Mouse (Mus musculus) right cerebral cortex, adult 2 months (tissue): ENCODE measurements around the gene Sost.

ENCODE experiments used
- DNase-seq, 2 experiments: peaks; one replicate each; pipeline ENCODE4 v3.0.0; 2021 to 2022; ENCODE audit warnings: low spot score in 2 of 2

Sost gene

DNA sequence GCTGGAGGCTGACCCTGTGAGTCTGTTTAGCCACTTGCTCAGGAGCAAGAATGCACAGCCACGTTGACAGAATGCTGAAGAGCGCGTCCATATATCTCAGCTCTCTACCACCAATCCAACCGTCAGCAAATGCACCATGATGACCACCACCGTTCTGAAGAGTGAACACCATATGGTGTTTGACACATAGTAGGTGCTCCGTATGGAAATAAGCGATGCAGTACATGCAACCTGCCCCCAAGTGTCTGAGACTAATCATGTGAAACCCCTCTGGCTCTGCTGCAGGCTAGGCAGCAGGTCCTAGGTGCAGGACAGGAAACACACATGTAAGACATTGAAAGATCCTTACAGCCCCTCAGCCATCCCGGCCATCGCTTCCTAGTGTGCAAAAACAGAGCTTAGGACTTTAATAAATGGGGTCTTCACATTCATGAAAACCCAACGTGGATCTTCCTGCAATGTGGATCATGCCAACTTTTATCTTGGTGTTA, 16.7 kb upstream of the Sost start:
- no peak for DNase-seq

DNA sequence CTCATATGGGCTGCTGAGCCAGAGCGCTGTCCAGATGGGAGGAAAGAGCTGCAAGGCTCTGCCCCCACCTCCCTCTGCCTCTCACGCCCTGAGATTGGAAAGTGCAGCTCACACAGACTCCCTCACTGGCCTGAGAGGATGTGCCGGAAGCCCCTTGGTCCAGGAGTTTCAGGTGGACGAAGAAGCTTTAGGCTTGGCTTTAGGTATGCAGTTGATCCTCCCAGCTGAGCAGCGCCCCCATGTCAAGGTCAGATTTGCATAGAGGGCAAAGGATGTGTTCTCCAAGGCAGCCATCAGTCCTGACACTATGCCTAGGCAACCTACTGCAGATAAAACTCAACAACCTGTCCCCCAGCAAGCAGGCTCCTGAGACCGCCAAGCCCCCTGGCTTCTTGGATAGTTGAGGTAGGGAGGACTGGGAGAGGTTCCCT, 16.2 kb upstream of the Sost start:
- DNase-seq, result no peak

DNA sequence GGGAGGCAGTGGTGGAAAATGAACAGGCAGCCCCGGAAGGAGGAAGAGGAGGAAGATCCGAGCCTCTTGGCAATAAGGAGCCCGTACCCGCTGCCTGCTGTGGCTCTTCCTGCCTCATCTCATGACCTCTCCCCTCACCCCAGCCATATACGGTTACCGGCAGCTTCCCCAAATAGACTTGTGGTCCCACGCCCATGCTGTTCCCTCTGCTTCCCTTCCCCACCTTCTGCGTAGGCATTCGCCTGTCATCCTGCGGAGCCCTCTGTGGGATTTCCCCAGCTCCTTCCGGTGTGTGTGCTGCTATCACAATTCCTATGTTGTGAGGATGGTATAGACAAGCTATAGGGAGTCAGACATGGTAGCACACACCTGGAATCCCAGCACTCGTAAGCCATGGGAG, 15.0 kb upstream of the Sost start:
- DNase-seq, result peak in 1 of 2 experiments; percentile 46

DNA sequence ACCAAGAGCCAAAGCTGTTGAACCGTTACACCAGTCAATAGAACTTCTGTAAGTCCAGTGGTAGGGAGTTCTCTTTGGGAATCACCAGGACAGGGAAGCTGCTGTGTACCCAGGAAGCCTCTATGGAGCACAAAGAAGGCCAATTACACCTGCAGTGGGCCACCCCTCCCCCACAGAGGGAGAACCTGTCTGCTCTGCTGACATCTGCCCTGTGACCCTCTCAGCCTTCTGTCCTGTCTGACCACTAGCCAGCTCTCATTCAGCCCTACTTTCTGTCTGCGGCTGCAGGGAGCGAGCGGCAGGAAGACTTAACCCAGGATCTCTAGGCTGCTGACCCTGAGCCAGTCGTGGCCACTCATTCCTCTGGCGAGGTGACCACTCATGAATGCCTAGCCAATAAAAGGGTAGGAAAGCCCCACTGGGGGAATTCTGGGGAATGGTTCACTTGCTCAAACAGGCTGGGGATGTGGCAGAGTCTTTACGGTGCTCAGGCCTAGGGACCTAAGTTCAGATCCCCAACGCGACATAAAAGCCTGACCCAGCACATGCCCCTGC, 13.9 kb upstream of the Sost start:
- no peak for DNase-seq

GRCm38 (mm10) chr11:101979140-101979539, 12.3 kb upstream of the Sost start:
- DNase-seq, result no peak

GRCm38 (mm10) chr11:101976949-101977348, 10.1 kb upstream of the Sost start:
- no peak for DNase-seq

DNA sequence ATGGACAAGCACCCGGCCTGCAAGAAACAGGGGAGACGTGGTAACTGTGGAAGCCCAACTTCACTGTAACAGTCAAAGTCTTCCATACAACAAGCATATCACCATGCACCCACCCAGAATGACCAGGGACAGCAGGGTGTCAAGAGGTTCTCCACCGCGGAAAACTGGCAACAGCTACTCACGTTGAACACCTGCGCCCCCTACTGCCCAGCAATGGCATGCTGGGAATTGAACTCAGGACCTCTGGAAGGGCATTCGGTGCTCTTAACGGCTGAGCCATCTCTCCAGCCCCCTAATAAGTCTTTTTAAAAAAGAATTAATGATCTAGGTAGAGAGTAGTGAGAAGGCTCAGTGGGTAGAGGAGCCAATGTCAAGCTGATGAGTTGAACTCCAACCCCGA, 8.1 kb upstream of the Sost start:
- no peak for DNase-seq

DNA sequence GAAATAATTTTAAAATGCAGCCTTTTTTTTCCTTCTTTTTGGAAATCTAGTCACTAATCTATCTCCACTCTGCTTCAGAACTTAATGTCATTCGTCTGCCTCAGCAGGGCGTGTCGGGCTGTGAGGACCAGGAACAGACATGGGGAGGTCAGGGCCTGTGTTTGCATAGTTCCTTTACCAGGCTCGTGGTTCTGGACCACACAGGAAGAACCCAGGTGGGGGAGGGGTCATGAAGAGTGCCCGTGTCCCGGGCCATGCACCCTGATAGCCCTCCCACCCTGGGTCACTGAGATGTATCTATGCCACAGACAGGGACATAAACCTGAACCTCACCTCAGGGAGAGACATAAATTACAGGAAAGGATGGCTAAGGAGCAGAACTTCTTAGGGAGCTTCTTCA, 7.4 kb upstream of the Sost start:
- no peak for DNase-seq

- DNase-seq, result no peak
Measured at GRCm38 (mm10) chr11:101973496-101973895, 6.7 kb upstream of the Sost start.

- DNase-seq, result no peak
Measured at GRCm38 (mm10) chr11:101972651-101973050, 5.8 kb upstream of the Sost start.

- no peak for DNase-seq
Measured at GRCm38 (mm10) chr11:101972097-101972496, 5.3 kb upstream of the Sost start.

DNA sequence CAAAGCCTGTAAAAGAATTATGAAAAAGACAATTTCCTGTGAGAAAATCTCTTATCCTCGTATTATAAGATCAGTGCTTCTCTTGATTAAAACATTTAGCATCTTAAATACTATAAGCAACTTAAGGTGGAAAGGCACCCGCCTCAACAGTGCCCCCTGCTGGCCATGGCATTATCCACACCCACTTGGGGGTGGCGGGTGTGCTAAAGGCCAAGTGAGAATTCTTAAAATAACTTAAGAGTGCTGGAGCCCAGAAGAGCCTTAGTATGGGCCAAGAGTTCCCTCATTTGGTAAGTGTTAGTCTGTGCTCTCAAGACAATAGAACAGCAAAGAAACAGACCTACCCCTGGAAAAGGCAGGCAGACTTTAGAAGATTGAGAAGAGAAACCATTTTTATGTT, 4.6 kb upstream of the Sost start:
- DNase-seq, result no peak

DNA sequence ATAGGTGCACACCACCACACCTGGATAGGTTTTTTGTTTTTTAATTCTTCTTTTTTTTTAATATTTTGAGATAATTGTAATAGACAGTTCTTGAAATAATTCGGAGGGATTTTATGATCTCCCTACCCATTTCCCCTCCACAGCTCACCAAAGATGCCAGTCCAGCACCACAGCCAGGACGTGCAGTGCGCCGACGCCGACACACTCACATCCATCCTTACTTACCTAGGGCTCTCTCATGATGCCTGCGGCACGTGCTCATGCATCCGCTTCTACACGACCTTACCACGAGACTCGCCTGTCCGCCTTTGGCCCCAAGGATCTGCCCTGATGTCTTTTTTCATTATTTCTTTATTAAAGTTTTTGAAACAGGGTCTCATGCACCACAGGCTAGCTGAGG, 3.0 kb upstream of the Sost start:
- no peak for DNase-seq

GRCm38 (mm10) chr11:101968791-101969190, 2.0 kb upstream of the Sost start:
- peak; percentile 87 to 90 for DNase-seq

- DNase-seq, result no peak
Measured at GRCm38 (mm10) chr11:101968311-101968710, 1.5 kb upstream of the Sost start.

DNA sequence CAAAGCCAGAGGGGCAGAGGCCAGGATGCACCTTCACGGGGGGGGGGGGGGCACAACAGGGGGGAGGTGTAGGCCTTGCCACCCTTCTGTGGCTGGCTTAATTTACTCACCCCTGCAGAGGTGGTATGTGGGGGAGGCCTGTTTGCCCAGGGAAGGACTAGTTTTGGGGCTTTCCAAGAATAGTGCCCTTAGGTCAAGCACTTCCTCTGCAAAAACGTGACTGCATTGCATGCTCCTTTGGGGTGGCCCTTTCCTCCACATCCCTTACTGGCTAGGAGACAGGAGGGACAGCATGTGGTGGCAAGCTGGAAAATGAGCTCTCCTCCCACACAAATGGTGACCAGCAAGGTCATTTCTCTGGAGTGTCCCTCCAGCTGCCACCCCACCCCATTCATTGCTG, 1.3 kb downstream of the Sost start:
- no peak for DNase-seq

DNA sequence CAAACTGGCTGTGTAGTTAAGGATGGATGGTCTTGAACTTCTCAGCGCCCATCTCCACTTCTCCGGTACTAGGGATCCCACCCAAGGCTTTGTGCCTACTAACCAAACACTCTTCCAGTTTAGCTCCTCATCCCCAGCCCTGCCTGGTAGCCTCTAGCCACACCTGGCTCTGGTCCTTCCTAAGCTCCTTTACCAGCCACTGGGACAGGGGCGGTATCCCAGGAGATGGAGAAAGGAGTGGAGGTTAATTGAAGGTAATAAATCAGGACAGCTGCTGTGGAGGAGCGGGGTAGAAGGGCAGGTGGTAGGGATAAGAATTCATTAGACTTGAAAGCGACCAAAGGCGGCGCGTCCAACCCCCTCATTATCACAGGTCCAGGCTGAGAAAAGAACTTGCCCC, 2.2 kb downstream of the Sost start:
- no peak for DNase-seq

- no peak for DNase-seq
Measured at GRCm38 (mm10) chr11:101963473-101964291, 3.1 kb downstream of the Sost start.

- no peak for DNase-seq
Measured at GRCm38 (mm10) chr11:101963043-101963442, 3.8 kb downstream of the Sost start.

DNA sequence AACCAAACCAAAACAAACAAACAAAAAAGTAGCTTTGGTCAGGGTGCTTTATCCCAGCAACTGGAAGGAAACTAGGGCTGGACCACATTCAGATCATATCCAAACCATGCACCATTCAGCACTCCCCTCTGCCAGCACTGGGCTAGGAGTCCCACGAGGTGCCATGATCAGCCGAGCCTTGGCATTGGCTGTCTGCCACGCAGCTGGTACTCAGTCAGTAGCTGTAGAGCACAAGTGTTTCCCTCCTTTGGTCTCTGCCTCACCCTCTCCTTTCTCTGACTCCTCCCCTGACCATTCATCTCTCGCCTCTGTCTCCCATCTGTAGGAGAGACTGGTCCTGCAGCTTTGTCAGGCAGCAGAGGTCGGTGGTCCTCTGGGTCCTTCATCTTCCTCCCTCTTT, 9.3 kb downstream of the Sost start:
- no peak for DNase-seq

DNA sequence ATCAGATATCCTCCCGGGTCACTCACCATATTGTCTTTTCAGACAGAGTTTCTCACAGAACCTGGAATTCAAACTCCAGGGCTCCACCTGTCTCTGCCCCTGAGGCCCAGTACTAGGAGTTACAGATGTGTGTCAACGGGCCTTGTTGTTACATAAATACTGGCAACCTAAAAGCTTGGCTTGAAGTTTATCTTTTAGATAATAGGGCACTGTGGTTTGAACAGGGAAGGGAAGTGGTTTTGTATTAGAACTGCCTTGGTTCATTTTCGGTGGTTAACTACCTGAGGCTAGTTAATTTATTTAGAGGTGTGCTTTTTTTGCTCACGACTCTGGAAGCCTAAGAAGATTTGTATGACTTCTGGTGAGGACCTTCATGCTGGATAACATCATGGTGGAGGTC, 13.4 kb downstream of the Sost start:
- no peak for DNase-seq

DNA sequence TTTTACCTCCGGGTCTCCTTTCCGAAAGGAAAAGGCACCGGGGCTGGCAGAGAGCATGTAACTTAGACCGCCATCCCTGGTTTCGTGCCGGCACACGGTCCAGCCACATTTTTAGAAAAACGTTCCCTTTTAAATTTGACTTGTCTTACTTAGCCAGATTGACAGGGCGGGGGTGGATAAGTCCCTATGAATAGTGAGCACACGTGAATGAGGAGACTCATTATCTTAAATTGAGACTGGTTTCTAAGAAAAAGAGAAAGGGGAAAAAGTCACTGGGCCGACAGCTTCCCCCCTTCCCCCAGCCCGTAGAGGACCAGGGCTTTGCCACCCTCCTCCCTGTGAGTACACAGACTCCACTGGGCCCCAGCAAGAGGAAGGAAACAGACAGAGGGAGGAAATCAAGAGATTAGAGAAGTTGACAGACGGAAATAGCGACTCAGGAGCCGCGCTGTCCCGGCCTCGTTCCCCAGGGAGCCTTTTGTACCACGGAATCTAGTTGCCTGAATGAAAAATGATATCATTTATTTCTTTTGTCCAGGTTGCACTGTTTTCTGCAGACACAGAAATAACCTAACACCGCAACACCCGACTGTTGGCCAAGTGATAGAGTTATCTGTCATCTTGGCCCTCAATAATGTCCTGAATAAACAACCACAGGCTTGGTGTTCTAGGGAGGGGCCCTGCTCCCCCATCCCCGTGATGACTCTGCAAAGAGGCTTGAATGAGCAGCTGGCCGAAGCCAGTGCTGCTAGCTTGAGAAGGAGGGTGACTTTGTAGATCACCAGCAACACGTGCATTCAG, 14.1 kb downstream of the Sost start:
- DNase-seq, result no peak

- no peak for DNase-seq
Measured at GRCm38 (mm10) chr11:101950021-101950420, 16.8 kb downstream of the Sost start.
